Mouse (Mus musculus): ENCODE data around the gene Pitpnc1.

DNA sequence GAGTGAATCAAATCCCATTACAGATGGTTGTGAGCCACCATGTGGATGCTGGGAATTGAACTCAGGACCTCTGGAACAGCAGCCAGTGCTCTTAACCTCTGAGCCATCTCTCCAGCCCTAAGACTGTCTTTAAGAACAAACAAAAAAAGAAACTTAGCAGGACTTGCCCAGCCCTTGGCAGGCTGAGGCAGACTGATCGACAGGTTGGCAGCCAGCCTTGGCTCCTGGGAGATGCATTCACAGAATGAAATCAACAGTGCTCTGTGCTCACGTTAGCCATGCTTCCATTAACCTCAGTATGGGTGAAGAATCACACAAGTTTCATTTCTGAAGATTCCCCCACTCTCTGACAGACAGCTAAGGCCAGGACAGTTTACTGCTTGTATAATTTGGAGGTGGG, 280.1 kb downstream of the Pitpnc1 start:
- no peak for TF ChIP-seq CTCF (IDR thresholded peaks at IDR 0.05; ENCODE audit: low read depth)
- TF ChIP-seq EP300 (IDR thresholded peaks at IDR 0.05; ENCODE audit: low read depth): no peak
